Mouse (Mus musculus) lung, embryonic 14.5 days (tissue): Measurements from ENCODE around the gene Spg7. TPM values are rescaled to one million over a fixed set of nuclear protein-coding genes. Genes with fewer than 3 reads are reported as not detected.

ENCODE experiments used
- ATAC-seq: fragments of 200-750 bp; cut with Nextera tagmentation; 2 replicates; pipeline ENCODE4 v1.8.0; 2017; ENCODE audit warnings: mild to moderate bottlenecking, moderate TSS enrichment, moderate library complexity; ENCODE audit not compliant: insufficient read depth
- DNase-seq: peaks from one replicate; pipeline ENCODE4 v3.0.0-alpha.2; 2015
- H3K27ac ChIP-seq: fragments of 300-500 bp; sonication (generic); 2 replicates; pipeline ENCODE4 v1.5.1; 2014; ENCODE audit warnings: low read depth, mild to moderate bottlenecking, moderate library complexity
- H3K27me3 ChIP-seq: fragments of 300-500 bp; sonication (generic); 2 replicates; pipeline ENCODE4 v1.6.1; 2014; ENCODE audit warnings: low read length, control low read depth; ENCODE audit not compliant: insufficient read depth
- H3K36me3 ChIP-seq: fragments of 300-500 bp; sonication (generic); 2 replicates; pipeline ENCODE4 v1.6.1; 2014; ENCODE audit warnings: control low read depth; ENCODE audit not compliant: insufficient read depth
- H3K4me1 ChIP-seq: fragments of 300-500 bp; sonication (generic); 2 replicates; pipeline ENCODE4 v1.6.1; 2014; ENCODE audit warnings: antibody characterized with exemption, control low read depth; ENCODE audit not compliant: insufficient read depth
- H3K4me2 ChIP-seq: fragments of 300-500 bp; sonication (generic); 2 replicates; pipeline ENCODE4 v1.6.1; 2014; ENCODE audit warnings: mild to moderate bottlenecking
- H3K4me3 ChIP-seq: fragments of 300-500 bp; sonication (generic); 2 replicates; pipeline ENCODE4 v1.5.1; 2014; ENCODE audit warnings: low read depth, low read length
- H3K9ac ChIP-seq: fragments of 300-500 bp; sonication (generic); 2 replicates; pipeline ENCODE4 v1.6.1; 2014
- H3K9me3 ChIP-seq: fragments of 300-500 bp; sonication (generic); 2 replicates; pipeline ENCODE4 v1.6.1; 2016; ENCODE audit warnings: low read depth, low read length, control low read depth
- CTCF ChIP-seq: IDR thresholded peaks from 2 replicates; pipeline ENCODE4 v1.5.1; 2016; ENCODE audit warnings: antibody characterized with exemption, low read depth
- WGBS: fragments of 180-500 bp; shearing (Covaris S2); extraction: QIAGEN DNeasy Blood & Tissue Kit; methylation state at CpG from one replicate; pipeline ENCODE4 v1.1.7; 2014; 5-methylcytosine and 5-hydroxymethylcytosine counted together
- polyA plus RNA-seq: library from polyadenylated mRNA; unstranded; fragments of >200 nt; fragmentation: Nextera tagmentation; extraction: Ambion mirVana; gene quantifications from 2 replicates; pipeline ENCODE4 v1.2.1, GENCODE M21; 2014

Gene Spg7
- polyA plus RNA-seq, 1 experiment from 2014 or later, result 44.5 TPM

DNA sequence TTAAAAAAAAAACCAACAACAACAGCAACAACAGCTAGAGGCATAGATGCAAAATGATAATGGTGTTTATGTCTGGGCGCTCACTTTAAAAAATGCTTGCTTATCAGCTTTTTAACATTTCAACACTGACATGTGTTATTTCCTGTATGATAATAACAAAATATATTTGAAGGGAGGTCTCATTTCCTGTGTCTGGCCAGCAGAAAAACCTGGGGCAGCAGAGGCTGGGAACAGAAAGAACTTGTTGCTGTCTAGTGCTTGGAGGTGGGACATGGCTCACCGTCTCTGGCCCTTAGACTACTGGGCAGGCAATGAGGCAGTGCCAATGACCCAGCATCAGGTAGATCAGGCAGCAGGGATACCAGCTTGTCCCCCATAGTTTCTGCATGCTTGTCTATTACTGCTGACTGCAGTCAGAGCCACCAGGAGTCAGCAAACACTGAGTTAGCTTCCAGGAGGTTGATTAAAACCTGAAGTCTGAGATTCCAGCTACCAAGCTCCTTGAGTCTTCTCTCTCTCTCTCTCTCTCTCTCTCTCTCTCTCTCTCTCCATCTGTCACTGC is 51.2 kb downstream of the Spg7 start:
- no peak for DNase-seq
- TF ChIP-seq CTCF, result peak; percentile 42; the same call in 1 of the 2 replicates
- H3K36me3 ChIP-seq, result no peaks in the 10 kb centered on the region

DNA sequence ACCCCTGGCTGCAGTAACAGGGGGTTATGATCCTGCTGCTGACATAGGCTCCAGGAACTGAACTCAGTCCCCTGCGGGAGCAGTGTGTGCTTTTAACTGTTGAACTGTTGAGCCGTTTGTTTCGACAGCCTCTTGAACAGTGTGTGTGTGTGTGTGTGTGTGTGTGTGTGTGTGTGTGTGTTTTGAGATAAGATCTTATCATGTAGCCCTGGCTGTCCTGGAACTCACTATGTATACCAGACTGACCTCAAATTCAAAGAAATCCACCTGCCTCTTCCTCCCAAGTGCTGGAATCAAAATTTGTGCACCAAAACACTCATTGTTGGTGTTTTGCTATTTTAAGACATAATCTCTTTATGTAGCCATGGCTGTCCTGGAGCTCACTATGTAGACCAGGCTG is 51.9 kb downstream of the Spg7 start:
- ATAC-seq (no peak), DNase-seq (no peak)
- Histone ChIP-seq H3K9me3 (no peaks in the 10 kb centered on the region), H3K36me3 (no peaks in the 10 kb centered on the region), H3K4me1 (peaks cover 4% of the 10 kb centered on the region; the same call in 1 of the 2 replicates), H3K4me3 (no peak overlapping the region), H3K9ac (no peak overlapping the region), H3K27ac (no peak overlapping the region), H3K27me3 (peaks cover 39% of the 10 kb centered on the region), H3K4me2 (no peak overlapping the region)
- no peak for TF ChIP-seq CTCF
- 18% methylated on average over 3 of the region's 3 CpGs for WGBS

More for the DNA sequence above, 51.2 kb downstream of the Spg7 start:
- ATAC-seq, result no peak
- no peak overlapping the region for H3K27ac ChIP-seq
- no peak overlapping the region for H3K4me2 ChIP-seq
- H3K4me3 ChIP-seq, result no peak overlapping the region
- 15% methylated on average over 2 of the region's 2 CpGs for WGBS
- H3K9ac ChIP-seq, result no peak overlapping the region
- H3K9me3 ChIP-seq, result no peaks in the 10 kb centered on the region
- H3K4me1 ChIP-seq, result peaks cover 4% of the 10 kb centered on the region; the same call in 1 of the 2 replicates
- H3K27me3 ChIP-seq, result peaks cover 32% of the 10 kb centered on the region

- H3K9me3 ChIP-seq, result no peaks in the 10 kb centered on the region
- DNase-seq (no peak), ATAC-seq (peak; percentile 31; the same call in 1 of the 2 replicates)
- H3K9ac ChIP-seq, result peak within 1 kb of the TSS; percentile 7; the same call in 1 of the 2 replicates
- H3K4me3 ChIP-seq, result peak within 1 kb of the TSS; percentile 38
- H3K4me2 ChIP-seq, result peak within 1 kb of the TSS; percentile 69
- peaks cover 41% of the 10 kb centered on the region for H3K27me3 ChIP-seq
- no peaks in the 10 kb centered on the region for H3K36me3 ChIP-seq
- H3K27ac ChIP-seq, result no peak within 1 kb of the TSS
- no peak for TF ChIP-seq CTCF
- under 1% methylated on average over 51 of the region's 51 CpGs for whole genome bisulfite sequencing
- peaks cover 4% of the 10 kb centered on the region; the same call in 1 of the 2 replicates for H3K4me1 ChIP-seq
Measured at GRCm38 (mm10) chr8:123117127-123117731, 54.5 kb downstream of the Spg7 start, which contains the start of gene Cpne7. Cpne7 (plus strand) TSS chr8:123117374.

GRCm38 (mm10) chr8:123117744-123118143 is 55.0 kb downstream of the Spg7 start:
- Histone ChIP-seq H3K9me3 (no peaks in the 10 kb centered on the region), H3K9ac (no peak overlapping the region), H3K4me1 (peaks cover 4% of the 10 kb centered on the region; the same call in 1 of the 2 replicates), H3K4me2 (peak overlapping the region; percentile 69), H3K4me3 (peak overlapping the region; percentile 38), H3K36me3 (no peaks in the 10 kb centered on the region), H3K27me3 (peaks cover 41% of the 10 kb centered on the region), H3K27ac (no peak overlapping the region)
- DNase-seq (no peak), ATAC-seq (no peak)
- no peak for TF ChIP-seq CTCF
- WGBS, result 3% methylated on average over 17 of the region's 17 CpGs

DNA sequence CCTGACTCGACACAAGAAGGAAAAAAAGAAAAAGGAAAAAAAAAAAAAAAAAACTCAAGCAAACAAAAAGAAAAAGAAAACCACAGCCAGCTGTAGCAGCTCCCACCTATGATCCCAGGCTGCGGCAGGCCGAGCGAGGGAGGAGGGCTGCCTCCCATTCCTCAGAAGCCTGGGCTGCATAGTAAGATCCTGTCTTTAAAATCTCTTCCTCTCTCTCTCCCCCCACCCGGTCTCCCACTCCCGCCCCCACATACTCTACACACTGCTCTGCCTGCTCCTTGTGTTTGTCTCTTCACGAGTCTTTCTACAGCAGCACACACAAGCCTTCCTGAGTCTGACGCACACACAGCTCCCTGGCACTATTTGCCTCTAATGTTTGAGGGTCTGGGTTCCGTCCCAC is 59.3 kb downstream of the Spg7 start:
- Histone ChIP-seq H3K27ac (no peak overlapping the region), H3K9ac (no peak overlapping the region), H3K9me3 (no peaks in the 10 kb centered on the region), H3K4me3 (no peak overlapping the region), H3K4me1 (0 out of 2 replicates have a peak, but pooled peaks cover 5% of the 10 kb centered on the region), H3K4me2 (no peak overlapping the region), H3K27me3 (peaks cover 28% of the 10 kb centered on the region), H3K36me3 (no peaks in the 10 kb centered on the region)
- no peak for TF ChIP-seq CTCF
- whole genome bisulfite sequencing, result 47% methylated on average over 9 of the region's 9 CpGs
- DNase-seq (no peak), ATAC-seq (no peak)

DNA sequence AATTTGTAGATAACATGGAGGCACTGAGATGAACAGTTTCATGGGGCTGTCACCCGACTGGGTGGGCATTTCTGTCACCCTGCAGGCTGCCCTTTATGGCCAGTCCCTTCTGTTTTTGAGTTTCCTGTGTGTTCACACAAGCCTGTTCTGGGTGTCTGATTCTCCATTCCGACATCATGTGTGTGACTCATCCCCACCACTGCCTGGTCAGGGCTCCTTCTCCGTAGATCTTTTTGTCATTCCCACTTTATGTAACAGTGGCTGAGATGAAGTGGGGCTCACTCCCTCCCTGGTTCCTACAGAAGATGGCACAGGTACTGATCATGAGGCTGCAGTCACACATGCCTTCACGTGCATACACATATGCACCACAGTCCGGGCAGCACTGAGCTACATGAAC is 59.9 kb downstream of the Spg7 start:
- DNase-seq (no peak), ATAC-seq (no peak)
- Histone ChIP-seq H3K36me3 (no peaks in the 10 kb centered on the region), H3K4me1 (0 out of 2 replicates have a peak, but pooled peaks cover 5% of the 10 kb centered on the region), H3K4me3 (no peak overlapping the region), H3K4me2 (no peak overlapping the region), H3K27me3 (peaks cover 24% of the 10 kb centered on the region), H3K9ac (no peak overlapping the region), H3K9me3 (no peaks in the 10 kb centered on the region), H3K27ac (no peak overlapping the region)
- 75% methylated on average over 5 of the region's 5 CpGs for WGBS
- TF ChIP-seq CTCF, result no peak

- Histone ChIP-seq H3K36me3 (no peaks in the 10 kb centered on the region), H3K9ac (no peak overlapping the region), H3K4me1 (0 out of 2 replicates have a peak, but pooled peaks cover 5% of the 10 kb centered on the region), H3K9me3 (no peaks in the 10 kb centered on the region), H3K27me3 (0 out of 2 replicates have a peak, but pooled peaks cover 4% of the 10 kb centered on the region), H3K4me2 (peak overlapping the region; percentile 31; the same call in 1 of the 2 replicates), H3K4me3 (no peak overlapping the region), H3K27ac (no peak overlapping the region)
- 8% methylated on average over 19 of the region's 19 CpGs for WGBS
- peak; percentile 53; the same call in 1 of the 2 replicates for ATAC-seq
- no peak for DNase-seq
- TF ChIP-seq CTCF, result no peak
Measured at GRCm38 (mm10) chr8:123126193-123126816, 63.6 kb downstream of the Spg7 start.
